Mouse (Mus musculus) embryonic facial prominence, embryonic 13.5 days (tissue): ENCODE measurements around the gene Srsf11. TPM values are rescaled to one million over a fixed set of nuclear protein-coding genes. Genes with fewer than 3 reads are reported as not detected.

Experiments used
- ATAC-seq: fragments of 200-750 bp; cut with Nextera tagmentation; 2 replicates; pipeline ENCODE4 v1.8.0; 2017; ENCODE audit warnings: low read depth; ENCODE audit not compliant: insufficient number of reproducible peaks, insufficient read depth, low FRiP score, low TSS enrichment
- H3K27ac ChIP-seq: fragments of 300-500 bp; sonication (generic); 2 replicates; pipeline ENCODE4 v1.5.1; 2015; ENCODE audit warnings: moderate library complexity, mild to moderate bottlenecking, inconsistent platforms
- H3K27me3 ChIP-seq: fragments of 300-500 bp; sonication (generic); 2 replicates; pipeline ENCODE4 v1.6.1; 2015; ENCODE audit warnings: mild to moderate bottlenecking, inconsistent platforms
- H3K36me3 ChIP-seq: fragments of 300-500 bp; sonication (generic); 2 replicates; pipeline ENCODE4 v1.6.1; 2015; ENCODE audit warnings: mild to moderate bottlenecking, inconsistent platforms
- H3K4me1 ChIP-seq: fragments of 300-500 bp; sonication (generic); 2 replicates; pipeline ENCODE4 v1.6.1; 2015; ENCODE audit warnings: inconsistent platforms
- H3K4me2 ChIP-seq: fragments of 300-500 bp; sonication (generic); 2 replicates; pipeline ENCODE4 v1.6.1; 2015; ENCODE audit warnings: moderate library complexity, mild to moderate bottlenecking, inconsistent platforms
- H3K4me3 ChIP-seq: fragments of 300-500 bp; sonication (generic); 2 replicates; pipeline ENCODE4 v1.5.1; 2015; ENCODE audit warnings: mild to moderate bottlenecking, inconsistent platforms
- H3K9ac ChIP-seq: fragments of 300-500 bp; sonication (generic); 2 replicates; pipeline ENCODE4 v1.6.1; 2015; ENCODE audit warnings: mild to moderate bottlenecking, inconsistent platforms
- H3K9me3 ChIP-seq: fragments of 300-500 bp; sonication (generic); 2 replicates; pipeline ENCODE4 v1.6.1; 2016; ENCODE audit warnings: inconsistent platforms
- WGBS: fragments of 180-500 bp; shearing (Covaris S2); methylation state at CpG from one replicate; pipeline ENCODE4 v1.1.7; 2015; ENCODE audit warnings: mixed read lengths; 5-methylcytosine and 5-hydroxymethylcytosine counted together
- polyA plus RNA-seq: library from polyadenylated mRNA; unstranded; fragments of >200 nt; fragmentation: Nextera tagmentation; extraction: Ambion mirVana; gene quantifications from 2 replicates; pipeline ENCODE4 v1.2.1, GENCODE M21; 2015

Srsf11 gene
- polyA plus RNA-seq, 1 experiment from 2014 or later = 369 TPM

GRCm38 (mm10) chr3:157971151-157971550 is 65.3 kb downstream of the Srsf11 start:
- H3K9ac ChIP-seq = no peak overlapping the region
- H3K4me3 ChIP-seq = no peak overlapping the region
- no peak overlapping the region for H3K4me2 ChIP-seq
- ATAC-seq = no peak
- no peaks in the 10 kb centered on the region for H3K27me3 ChIP-seq
- H3K4me1 ChIP-seq = no peaks in the 10 kb centered on the region
- H3K27ac ChIP-seq = no peak overlapping the region
- H3K9me3 ChIP-seq = no peaks in the 10 kb centered on the region
- H3K36me3 ChIP-seq = peaks cover 11% of the 10 kb centered on the region; the same call in 1 of the 2 replicates
- 94% methylated on average over 2 of the region's 2 CpGs for WGBS

Other genes starting within 250 kb of the Srsf11 start
- 15.1 and 18.4 TPM in 2 replicates for gene Cth, start 111.6 kb downstream of the Srsf11 start, polyA plus RNA-seq
- gene Ankrd13c, start 89.4 kb downstream of the Srsf11 start, polyA plus RNA-seq = 18.7 and 19.4 TPM in 2 replicates
- gene Lrrc40, start within 50 bp of the Srsf11 start, polyA plus RNA-seq = 62.8 and 65.5 TPM in 2 replicates